Mouse (Mus musculus) cerebellum, adult 2 months (tissue): ENCODE data around the gene Foxp1.

Experiments used
- CTCF ChIP-seq: fragments of 200-500 bp; IDR thresholded peaks from 2 replicates; pipeline ENCODE4 v1.5.1; 2011; ENCODE audit warnings: low read depth, mild to moderate bottlenecking, control low read depth, low read length, moderate library complexity, borderline replicate concordance; ENCODE audit not compliant: insufficient read depth
- POLR2A ChIP-seq: fragments of 200-500 bp; IDR thresholded peaks from 2 replicates; pipeline ENCODE4 v1.6.1; 2011; ENCODE audit warnings: low read length, control low read depth, borderline replicate concordance; ENCODE audit not compliant: insufficient read depth

- no peak for TF ChIP-seq CTCF
- TF ChIP-seq POLR2A, result no peak
These were observed 486.8 kb downstream of the Foxp1 start for GRCm38 (mm10) chr6:99035459-99036375.
